Mouse (Mus musculus): ENCODE measurements around the gene Olfr983. TPM values are rescaled to one million over a fixed set of nuclear protein-coding genes. Genes with fewer than 3 reads are reported as not detected.

Olfr983 gene
- polyA plus RNA-seq (2016; fragmentation: Nextera tagmentation; extraction: Ambion mirVana), result not detected in 2 replicates

GRCm38 (mm10) chr9:40093495-40093894, at the start of gene Olfr983:
Olfr983 (minus strand) TSS chr9:40093595.
- Histone ChIP-seq H3K4me1 (replicated peaks) (no peaks in the 10 kb centered on the region), H3K36me3 (no peaks in the 10 kb centered on the region), H3K27me3 (ENCODE audit: insufficient read depth, poor library complexity, severe bottlenecking) (no peaks in the 10 kb centered on the region), H3K9me3 (no peaks in the 10 kb centered on the region), H3K4me3 (no peak within 1 kb of the TSS), H3K27ac (no peak within 1 kb of the TSS)
- 88% methylated on average over 2 of the region's 2 CpGs for WGBS
- no peak for DNase-seq (ENCODE audit: low spot score)

- Histone ChIP-seq H3K9me3 (no peaks in the 10 kb centered on the region), H3K27ac (no peak overlapping the region), H3K36me3 (no peaks in the 10 kb centered on the region), H3K4me3 (no peak overlapping the region), H3K4me1 (replicated peaks) (no peaks in the 10 kb centered on the region), H3K27me3 (ENCODE audit: insufficient read depth, poor library complexity, severe bottlenecking) (no peaks in the 10 kb centered on the region)
- DNase-seq (ENCODE audit: low spot score), result no peak
- 70% methylated on average over 1 of the region's 1 CpGs for WGBS
Observed at GRCm38 (mm10) chr9:40141544-40141943, 48.1 kb upstream of the Olfr983 start.

GRCm38 (mm10) chr9:40139484-40139883, 46.1 kb upstream of the Olfr983 start:
- no peak for DNase-seq (ENCODE audit: low spot score)
- WGBS, result 78% methylated on average over 4 of the region's 4 CpGs
- H3K27ac ChIP-seq, result no peak overlapping the region
- no peaks in the 10 kb centered on the region for H3K36me3 ChIP-seq
- no peaks in the 10 kb centered on the region for H3K9me3 ChIP-seq
- no peak overlapping the region for H3K4me3 ChIP-seq
- H3K4me1 ChIP-seq (replicated peaks), result no peaks in the 10 kb centered on the region
- no peaks in the 10 kb centered on the region for H3K27me3 ChIP-seq (ENCODE audit: insufficient read depth, poor library complexity, severe bottlenecking)

DNA sequence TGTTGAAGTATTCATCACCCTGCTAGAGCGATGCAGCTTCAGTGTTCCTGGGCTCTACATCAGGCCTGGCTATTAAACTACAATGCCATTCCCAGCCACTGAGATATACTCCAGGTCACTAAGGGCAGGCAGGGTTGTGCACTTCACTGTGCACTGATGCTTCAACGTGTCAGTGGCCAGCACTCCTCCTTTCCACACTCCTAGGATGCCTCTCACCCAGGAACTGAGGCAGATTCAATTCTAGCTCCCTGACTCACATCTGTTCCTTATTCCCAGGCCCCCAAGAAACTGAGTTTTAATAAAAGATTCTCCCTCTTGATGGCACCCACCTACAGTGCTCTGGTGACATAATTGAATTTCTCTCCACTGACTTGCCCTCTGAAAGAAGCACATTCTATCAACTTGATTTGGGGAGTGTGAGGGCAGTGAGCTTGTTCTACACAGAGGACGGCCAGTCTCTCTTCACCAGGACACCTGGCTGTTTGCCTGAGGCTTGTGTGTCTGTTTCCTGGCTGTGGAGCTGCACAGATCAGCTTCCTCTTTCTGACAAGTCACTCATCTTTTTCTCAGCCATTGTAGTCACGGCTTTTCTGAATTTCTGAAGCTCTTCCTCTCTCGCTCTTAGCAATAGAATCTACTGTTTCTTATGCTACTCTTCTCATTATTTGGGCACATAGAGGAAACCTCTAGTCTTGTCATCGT, 43.7 kb upstream of the Olfr983 start:
- WGBS, result 85% methylated on average over 6 of the region's 6 CpGs
- H3K36me3 ChIP-seq, result no peaks in the 10 kb centered on the region
- no peak for DNase-seq (ENCODE audit: low spot score)
- H3K9me3 ChIP-seq, result no peaks in the 10 kb centered on the region
- no peak overlapping the region for H3K4me3 ChIP-seq
- no peak overlapping the region for H3K27ac ChIP-seq
- no peaks in the 10 kb centered on the region for H3K27me3 ChIP-seq (ENCODE audit: insufficient read depth, poor library complexity, severe bottlenecking)
- no peaks in the 10 kb centered on the region for H3K4me1 ChIP-seq (replicated peaks)

- H3K27ac ChIP-seq, result no peak overlapping the region
- H3K27me3 ChIP-seq (ENCODE audit: insufficient read depth, poor library complexity, severe bottlenecking), result no peaks in the 10 kb centered on the region
- no peaks in the 10 kb centered on the region for H3K36me3 ChIP-seq
- WGBS, result 94% methylated on average over 1 of the region's 1 CpGs
- DNase-seq (ENCODE audit: low spot score), result no peak
- no peak overlapping the region for H3K4me3 ChIP-seq
- H3K4me1 ChIP-seq (replicated peaks), result no peaks in the 10 kb centered on the region
- H3K9me3 ChIP-seq, result no peaks in the 10 kb centered on the region
Observed at GRCm38 (mm10) chr9:40130556-40130955, 37.2 kb upstream of the Olfr983 start.

DNA sequence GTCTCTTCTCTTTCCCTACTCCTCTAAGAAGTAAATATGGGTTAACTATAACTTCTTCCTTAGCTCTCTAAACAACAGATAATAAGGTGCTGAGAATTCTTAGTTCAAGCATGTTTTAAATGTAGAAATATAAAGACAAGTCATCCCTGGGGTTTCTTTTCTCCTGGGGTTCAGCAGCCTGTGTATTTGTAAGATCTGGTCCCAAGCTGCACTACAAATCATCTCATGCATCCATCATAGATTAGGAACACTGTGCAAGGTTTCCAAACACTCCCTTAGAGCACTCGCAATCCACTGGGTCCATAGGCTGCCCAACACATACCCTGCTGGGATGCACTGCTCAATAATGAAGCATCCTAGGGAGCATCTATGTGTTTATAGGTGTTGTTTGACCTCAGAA, 36.7 kb upstream of the Olfr983 start, which contains the start of gene Olfr985:
TSS of gene Olfr985 (minus strand) at position 101 of the 400 bp plus-strand sequence.
- DNase-seq (ENCODE audit: low spot score), result no peak
- no peak within 1 kb of the TSS for H3K4me3 ChIP-seq
- H3K27ac ChIP-seq, result no peak within 1 kb of the TSS
- no peaks in the 10 kb centered on the region for H3K4me1 ChIP-seq (replicated peaks)
- no peaks in the 10 kb centered on the region for H3K27me3 ChIP-seq (ENCODE audit: insufficient read depth, poor library complexity, severe bottlenecking)
- H3K9me3 ChIP-seq, result no peaks in the 10 kb centered on the region
- no peaks in the 10 kb centered on the region for H3K36me3 ChIP-seq
- 92% methylated on average over 1 of the region's 1 CpGs for WGBS

GRCm38 (mm10) chr9:40117287-40117659, 23.9 kb upstream of the Olfr983 start:
- H3K27me3 ChIP-seq (ENCODE audit: insufficient read depth, poor library complexity, severe bottlenecking), result no peaks in the 10 kb centered on the region
- no peaks in the 10 kb centered on the region for H3K9me3 ChIP-seq
- H3K36me3 ChIP-seq, result no peaks in the 10 kb centered on the region
- DNase-seq (ENCODE audit: low spot score), result no peak
- H3K4me3 ChIP-seq, result no peak overlapping the region
- no peak overlapping the region for H3K27ac ChIP-seq
- no peaks in the 10 kb centered on the region for H3K4me1 ChIP-seq (replicated peaks)
- WGBS, result 89% methylated on average over 5 of the region's 5 CpGs

- 72% methylated on average over 10 of the region's 10 CpGs for WGBS
- DNase-seq (ENCODE audit: low spot score), result no peak
Observed at GRCm38 (mm10) chr9:40116645-40117286, 23.4 kb upstream of the Olfr983 start.

DNA sequence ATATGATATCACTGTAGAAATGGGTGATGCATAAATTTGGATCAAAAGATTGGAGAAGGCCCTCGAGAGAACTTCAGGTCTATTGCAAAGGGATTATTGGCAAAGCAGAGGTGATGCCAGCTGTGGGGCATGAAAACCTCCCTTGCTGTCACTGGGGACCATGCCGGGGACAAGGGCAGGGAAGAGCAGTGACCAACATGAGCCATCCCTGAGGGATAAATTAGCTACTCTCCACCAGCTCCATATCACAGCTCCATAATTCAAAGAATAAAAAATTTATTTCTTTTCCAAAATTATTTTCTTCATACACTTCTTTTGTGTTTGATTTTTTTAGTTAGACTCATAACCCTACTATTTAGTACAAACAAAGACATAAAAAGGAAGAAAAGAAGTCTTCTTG, 20.7 kb upstream of the Olfr983 start, which contains the start of gene Olfr984:
TSS of gene Olfr984 (minus strand) at position 101 of the 400 bp plus-strand sequence.
- no peak for DNase-seq (ENCODE audit: low spot score)
- H3K36me3 ChIP-seq, result no peaks in the 10 kb centered on the region
- no peak within 1 kb of the TSS for H3K4me3 ChIP-seq
- no peak within 1 kb of the TSS for H3K27ac ChIP-seq
- WGBS, result 85% methylated on average over 2 of the region's 2 CpGs
- no peaks in the 10 kb centered on the region for H3K4me1 ChIP-seq (replicated peaks)
- no peaks in the 10 kb centered on the region for H3K9me3 ChIP-seq
- H3K27me3 ChIP-seq (ENCODE audit: insufficient read depth, poor library complexity, severe bottlenecking), result no peaks in the 10 kb centered on the region

More at GRCm38 (mm10) chr9:40116645-40117286, 23.4 kb upstream of the Olfr983 start:
- H3K4me3 ChIP-seq, result no peak overlapping the region
- no peak overlapping the region for H3K27ac ChIP-seq
- H3K4me1 ChIP-seq (replicated peaks), result no peaks in the 10 kb centered on the region
- no peaks in the 10 kb centered on the region for H3K9me3 ChIP-seq
- no peaks in the 10 kb centered on the region for H3K27me3 ChIP-seq (ENCODE audit: insufficient read depth, poor library complexity, severe bottlenecking)
- H3K36me3 ChIP-seq, result no peaks in the 10 kb centered on the region

DNA sequence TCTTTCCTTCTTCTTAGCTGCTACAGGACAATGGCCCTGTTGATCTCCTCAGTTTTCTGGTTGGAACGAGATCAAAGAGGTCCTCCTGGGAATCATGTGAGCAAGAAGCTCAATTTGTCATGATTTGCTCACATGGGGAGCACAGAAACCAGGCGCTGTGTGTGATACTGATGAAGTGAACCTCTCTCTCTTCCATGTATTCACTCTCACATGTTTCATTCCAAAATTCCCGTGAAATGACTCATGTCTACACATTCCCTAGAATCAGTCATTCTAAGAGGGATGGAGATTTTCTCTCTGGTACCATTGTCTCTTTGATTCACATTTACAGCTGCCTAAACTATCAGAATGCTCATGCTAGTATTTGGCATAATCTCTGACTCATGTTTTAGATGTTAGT, 1.4 kb upstream of the Olfr983 start:
- H3K4me1 ChIP-seq (replicated peaks), result no peaks in the 10 kb centered on the region
- DNase-seq (ENCODE audit: low spot score), result no peak
- H3K4me3 ChIP-seq, result no peak overlapping the region
- no peaks in the 10 kb centered on the region for H3K9me3 ChIP-seq
- WGBS, result 62% methylated on average over 3 of the region's 3 CpGs
- H3K27me3 ChIP-seq (ENCODE audit: insufficient read depth, poor library complexity, severe bottlenecking), result no peaks in the 10 kb centered on the region
- no peak overlapping the region for H3K27ac ChIP-seq
- no peaks in the 10 kb centered on the region for H3K36me3 ChIP-seq

DNA sequence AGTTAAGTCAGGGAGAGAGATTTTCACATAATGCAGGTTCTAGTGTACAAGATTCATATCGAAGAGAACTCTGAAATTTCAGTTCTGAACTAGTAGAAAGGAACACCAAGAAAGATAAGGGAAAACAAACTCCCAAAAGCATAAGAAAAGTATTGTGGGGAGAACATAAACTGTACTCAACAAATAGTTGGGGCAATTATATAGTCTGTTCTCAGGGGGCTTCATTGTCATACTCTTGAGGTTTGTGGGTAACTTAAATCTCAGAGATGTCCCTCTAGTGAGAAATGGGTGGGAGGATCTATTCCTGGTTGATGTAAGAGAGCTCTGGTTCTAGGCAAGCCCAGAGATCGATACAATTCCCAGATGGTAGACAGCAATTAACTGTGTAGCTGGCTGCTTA, 19.9 kb downstream of the Olfr983 start, which contains the start of gene Olfr982:
TSS of gene Olfr982 (plus strand) at position 301 of the 400 bp plus-strand sequence.
- Histone ChIP-seq H3K4me3 (no peak within 1 kb of the TSS), H3K9me3 (no peaks in the 10 kb centered on the region), H3K27me3 (ENCODE audit: insufficient read depth, poor library complexity, severe bottlenecking) (no peaks in the 10 kb centered on the region), H3K36me3 (no peaks in the 10 kb centered on the region), H3K4me1 (replicated peaks) (no peaks in the 10 kb centered on the region), H3K27ac (no peak within 1 kb of the TSS)
- WGBS, result 87% methylated on average over 2 of the region's 2 CpGs
- no peak for DNase-seq (ENCODE audit: low spot score)

GRCm38 (mm10) chr9:40050138-40050537, 43.3 kb downstream of the Olfr983 start:
- no peaks in the 10 kb centered on the region for H3K9me3 ChIP-seq
- H3K4me3 ChIP-seq, result no peak overlapping the region
- no peaks in the 10 kb centered on the region for H3K36me3 ChIP-seq
- 93% methylated on average over 19 of the region's 19 CpGs for WGBS
- no peaks in the 10 kb centered on the region for H3K4me1 ChIP-seq (replicated peaks)
- no peak overlapping the region for H3K27ac ChIP-seq
- no peaks in the 10 kb centered on the region for H3K27me3 ChIP-seq (ENCODE audit: insufficient read depth, poor library complexity, severe bottlenecking)
- no peak for DNase-seq (ENCODE audit: low spot score)
